Mouse (Mus musculus): ENCODE measurements around the gene Itgam. TPM values are rescaled to one million over a fixed set of nuclear protein-coding genes. Genes with fewer than 3 reads are reported as not detected.
"Not testable (repeated sequence)": the region's sequence is repeated elsewhere in the genome, so short reads cannot be mapped to it uniquely, and the experiment has no call there.

Itgam gene
- 0.54 TPM in 2 replicates for polyA plus RNA-seq (2016; fragmentation: Nextera tagmentation; extraction: Ambion mirVana)

DNA sequence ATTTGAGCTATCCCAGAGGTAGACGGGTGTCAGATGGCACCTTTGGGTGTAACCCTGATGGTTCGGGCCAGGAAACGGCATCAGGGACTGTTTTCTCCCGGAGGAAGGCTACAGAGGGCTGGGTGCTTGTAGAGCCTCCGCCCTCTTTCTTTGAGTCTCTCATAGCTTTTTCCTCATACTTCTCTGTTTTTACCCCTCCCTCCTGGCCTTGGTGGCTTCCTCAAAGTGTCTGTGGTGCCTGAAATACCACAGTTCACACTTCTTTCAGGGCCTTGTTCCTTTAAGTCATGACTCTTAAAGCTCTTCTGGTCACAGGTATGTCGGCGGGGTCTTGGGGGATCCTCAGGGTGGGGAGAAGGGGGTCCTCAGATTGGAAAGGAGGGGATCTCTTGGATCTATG is at the start of gene Itgam, which contains the start of gene Gm49368:
Itgam (plus strand) TSS at position 185 of the 400 bp plus-strand sequence.
Gm49368 (plus strand) TSS at position 228 of the 400 bp plus-strand sequence.
- H3K9ac ChIP-seq = no peak within 1 kb of the TSS
- ATAC-seq (ENCODE audit: low FRiP score) = no peak
- no peaks in the 10 kb centered on the region for H3K9me3 ChIP-seq
- 93% methylated on average over 7 of the region's 7 CpGs for WGBS
- no peak within 1 kb of the TSS for H3K27ac ChIP-seq
- H3K4me2 ChIP-seq = no peak within 1 kb of the TSS
- H3K36me3 ChIP-seq (replicated peaks) = no peaks in the 10 kb centered on the region
- H3K4me1 ChIP-seq = no peaks in the 10 kb centered on the region
- no peak within 1 kb of the TSS for H3K4me3 ChIP-seq (replicated peaks)
- no peaks in the 10 kb centered on the region for H3K27me3 ChIP-seq

DNA sequence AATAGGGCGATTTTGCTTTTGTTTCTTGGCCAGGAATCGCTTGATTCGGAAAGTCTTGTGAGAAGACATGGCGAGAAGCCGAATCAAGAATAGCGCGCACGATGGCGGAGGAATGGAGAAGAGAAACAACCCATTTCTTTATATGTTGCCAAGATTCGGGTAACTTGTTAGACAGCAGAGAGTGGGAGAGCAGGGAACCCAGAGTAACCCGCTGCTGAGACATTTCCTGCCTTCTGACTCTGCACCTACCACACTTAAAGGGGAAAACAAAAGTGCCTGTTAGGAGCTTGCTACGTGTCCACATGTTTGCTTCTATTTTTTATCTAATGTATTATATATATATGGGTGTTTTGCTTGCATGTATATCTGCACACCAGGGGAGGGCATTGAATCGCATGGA is 49.3 kb upstream of the Itgam start:
- Histone ChIP-seq H3K27me3 (peaks cover 11% of the 10 kb centered on the region; the same call in 1 of the 2 replicates), H3K9me3 (no peaks in the 10 kb centered on the region), H3K36me3 (replicated peaks) (no peaks in the 10 kb centered on the region), H3K4me3 (replicated peaks) (no peak overlapping the region), H3K9ac (no peak overlapping the region), H3K27ac (no peak overlapping the region), H3K4me2 (no peak overlapping the region), H3K4me1 (no peaks in the 10 kb centered on the region)
- 90% methylated on average over 13 of the region's 13 CpGs for WGBS
- ATAC-seq (ENCODE audit: low FRiP score) = no peak

DNA sequence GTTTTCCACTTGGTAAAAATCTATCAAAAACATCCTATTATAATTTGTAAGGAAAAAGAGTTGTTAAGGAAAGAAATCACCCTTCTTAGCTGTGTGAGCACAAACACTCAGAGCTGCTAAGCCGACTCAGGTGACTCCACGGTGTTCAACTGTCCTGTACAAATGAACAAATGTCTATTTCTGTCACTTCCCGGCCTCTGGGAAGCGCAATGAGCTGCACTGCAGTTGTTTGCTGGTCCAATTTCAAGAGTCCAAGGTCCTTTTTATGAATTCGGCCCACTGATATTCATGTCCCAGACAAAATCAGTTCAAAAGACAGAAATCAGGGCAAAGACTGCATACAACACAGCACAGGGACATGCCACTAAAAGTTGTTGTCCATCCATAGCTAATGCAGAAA is 46.3 kb upstream of the Itgam start:
- H3K4me3 ChIP-seq (replicated peaks); H3K4me2 ChIP-seq; H3K4me1 ChIP-seq; H3K27me3 ChIP-seq; H3K9ac ChIP-seq; ATAC-seq (ENCODE audit: low FRiP score); H3K27ac ChIP-seq; H3K36me3 ChIP-seq (replicated peaks); H3K9me3 ChIP-seq: not testable (repeated sequence)
- WGBS = 85% methylated on average over 5 of the region's 5 CpGs

DNA sequence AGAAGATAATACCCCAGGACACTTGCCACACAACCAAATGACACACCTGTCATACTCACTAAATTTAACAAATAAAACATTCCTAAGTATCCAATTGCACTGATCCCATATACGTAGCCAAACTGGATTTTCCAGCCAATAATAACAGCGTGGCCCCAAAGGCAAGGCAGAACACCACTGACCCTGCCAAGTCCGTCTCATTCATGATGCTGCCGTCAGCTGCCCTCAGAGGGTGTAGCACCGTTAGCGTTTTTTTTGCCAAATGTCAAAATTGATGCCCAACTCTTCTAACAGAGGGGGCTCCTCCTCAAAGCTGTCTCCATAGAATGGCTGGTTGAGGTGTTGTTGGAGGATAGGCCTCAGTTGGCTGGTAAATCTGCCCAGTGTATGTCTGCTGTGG is 45.8 kb upstream of the Itgam start:
- Histone ChIP-seq H3K27me3 (no peaks in the 10 kb centered on the region), H3K9ac (no peak overlapping the region), H3K4me1 (no peaks in the 10 kb centered on the region), H3K36me3 (replicated peaks) (no peaks in the 10 kb centered on the region), H3K27ac (no peak overlapping the region), H3K9me3 (no peaks in the 10 kb centered on the region), H3K4me2 (no peak overlapping the region), H3K4me3 (replicated peaks) (no peak overlapping the region)
- ATAC-seq (ENCODE audit: low FRiP score) = no peak
- 93% methylated on average over 6 of the region's 6 CpGs for WGBS

DNA sequence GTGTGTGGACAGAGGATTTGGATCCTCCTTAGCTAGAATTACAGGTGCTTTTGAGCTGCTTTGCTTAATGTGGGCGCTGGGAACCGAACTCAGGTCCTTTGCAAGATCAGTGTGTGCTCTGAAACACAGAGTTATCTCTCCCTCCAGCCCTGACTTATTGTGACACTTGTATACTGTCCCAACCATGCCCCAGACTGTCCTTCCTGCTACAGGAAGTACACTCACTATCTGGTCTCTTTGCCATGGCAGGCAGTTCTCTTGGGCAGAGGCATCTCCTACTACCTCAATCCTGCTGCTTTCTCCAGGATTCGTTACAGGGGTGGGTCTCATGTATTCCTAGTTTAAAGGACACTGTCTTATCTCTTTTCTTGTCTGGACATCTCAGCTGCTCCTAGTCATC is 44.2 kb upstream of the Itgam start:
- 80% methylated on average over 3 of the region's 3 CpGs for WGBS
- Histone ChIP-seq H3K4me1 (no peaks in the 10 kb centered on the region), H3K9me3 (no peaks in the 10 kb centered on the region), H3K27me3 (no peaks in the 10 kb centered on the region), H3K4me3 (replicated peaks) (no peak overlapping the region), H3K36me3 (replicated peaks) (no peaks in the 10 kb centered on the region), H3K27ac (no peak overlapping the region), H3K4me2 (no peak overlapping the region), H3K9ac (no peak overlapping the region)
- ATAC-seq (ENCODE audit: low FRiP score) = no peak

DNA sequence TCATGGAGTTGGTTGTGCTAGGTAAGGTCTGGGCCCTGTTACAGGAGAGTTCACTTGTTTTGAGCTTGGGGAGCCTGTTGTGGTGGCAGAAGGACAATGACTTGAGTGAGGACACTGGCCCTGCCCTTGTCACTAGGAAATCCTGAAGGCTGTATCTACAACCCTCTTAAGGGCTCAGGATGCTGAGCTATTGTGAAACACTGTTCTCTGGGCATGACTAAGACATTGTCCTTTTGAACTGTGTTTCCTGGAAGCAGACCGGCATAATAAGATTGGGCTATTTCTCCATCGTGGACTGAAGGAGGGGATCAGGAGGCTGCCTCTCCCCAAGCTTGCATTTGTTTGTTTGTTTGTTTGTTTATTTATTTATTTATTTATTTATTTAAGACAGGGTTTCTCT is 43.3 kb upstream of the Itgam start:
- Histone ChIP-seq H3K27me3 (no peaks in the 10 kb centered on the region), H3K9ac (no peak overlapping the region), H3K9me3 (no peaks in the 10 kb centered on the region), H3K36me3 (replicated peaks) (no peaks in the 10 kb centered on the region), H3K27ac (no peak overlapping the region), H3K4me2 (no peak overlapping the region), H3K4me1 (no peaks in the 10 kb centered on the region), H3K4me3 (replicated peaks) (no peak overlapping the region)
- no peak for ATAC-seq (ENCODE audit: low FRiP score)
- 93% methylated on average over 2 of the region's 2 CpGs for WGBS

DNA sequence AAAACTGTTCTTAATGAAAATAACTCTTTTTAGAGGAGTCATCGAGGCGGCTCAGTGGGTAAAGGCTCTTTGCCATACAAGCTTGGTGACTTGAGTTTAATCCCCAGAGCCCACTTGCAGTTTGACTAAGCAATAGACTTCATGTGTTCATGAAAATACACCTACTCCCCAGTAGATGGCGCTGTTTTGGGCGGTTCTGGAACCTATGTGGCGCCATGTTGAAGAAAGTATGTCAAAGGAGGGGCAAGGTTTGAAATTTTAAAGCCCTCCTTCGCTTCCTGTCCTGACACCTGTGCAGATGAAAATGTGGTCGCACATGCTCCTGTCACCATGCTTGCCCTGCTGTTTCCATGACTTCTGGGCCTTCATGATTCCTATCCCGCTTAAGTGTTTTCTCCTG is 39.5 kb upstream of the Itgam start:
- Histone ChIP-seq H3K9me3 (no peaks in the 10 kb centered on the region), H3K27ac (no peak overlapping the region), H3K9ac (no peak overlapping the region), H3K27me3 (no peaks in the 10 kb centered on the region), H3K4me2 (no peak overlapping the region), H3K4me3 (replicated peaks) (no peak overlapping the region), H3K36me3 (replicated peaks) (no peaks in the 10 kb centered on the region), H3K4me1 (no peaks in the 10 kb centered on the region)
- ATAC-seq (ENCODE audit: low FRiP score) = no peak
- 64% methylated on average over 8 of the region's 8 CpGs for WGBS

DNA sequence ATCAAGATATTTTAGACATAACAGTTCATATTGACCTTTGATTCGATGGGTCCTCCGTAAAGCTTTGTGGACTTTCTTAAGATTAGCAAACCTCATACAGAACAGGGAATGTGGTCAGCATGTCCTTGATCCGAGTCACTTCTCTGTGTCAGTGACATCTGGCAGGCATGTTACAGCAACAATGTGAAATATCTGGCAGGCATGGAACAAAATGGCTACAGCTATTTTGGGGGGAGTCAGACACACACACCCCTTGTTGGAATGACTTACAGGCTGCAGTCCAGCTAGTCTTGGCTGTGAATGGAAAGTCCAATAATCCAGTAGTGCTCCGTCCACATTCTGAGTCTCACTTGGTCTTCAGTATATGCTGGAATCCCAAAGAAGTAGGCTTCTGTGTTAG is 38.9 kb upstream of the Itgam start:
- no peak for ATAC-seq (ENCODE audit: low FRiP score)
- no peak overlapping the region for H3K4me2 ChIP-seq
- H3K4me3 ChIP-seq (replicated peaks) = no peak overlapping the region
- no peaks in the 10 kb centered on the region for H3K9me3 ChIP-seq
- H3K27ac ChIP-seq = no peak overlapping the region
- H3K36me3 ChIP-seq (replicated peaks) = no peaks in the 10 kb centered on the region
- no peak overlapping the region for H3K9ac ChIP-seq
- H3K27me3 ChIP-seq = no peaks in the 10 kb centered on the region
- WGBS = 95% methylated on average over 4 of the region's 4 CpGs
- no peaks in the 10 kb centered on the region for H3K4me1 ChIP-seq

DNA sequence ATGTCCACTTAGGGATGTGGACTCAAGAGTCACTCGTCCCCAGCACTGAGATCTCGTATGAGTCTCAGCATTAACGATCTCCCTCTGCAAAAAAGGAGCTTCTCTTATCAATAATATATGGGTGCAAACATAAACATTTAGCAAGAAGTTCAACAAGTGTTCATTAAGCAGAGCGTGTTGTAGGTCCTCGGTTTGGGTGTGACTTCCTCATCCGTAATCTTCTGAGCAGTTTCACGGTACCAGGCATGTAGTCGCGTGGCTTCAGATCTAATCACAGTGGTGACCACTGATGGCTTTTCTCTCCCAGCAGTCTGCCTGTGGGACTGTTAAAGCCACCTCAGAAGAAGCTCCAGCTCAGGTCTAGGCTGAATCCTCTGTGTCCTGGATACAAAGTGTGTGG is 38.1 kb upstream of the Itgam start:
- H3K4me1 ChIP-seq = no peaks in the 10 kb centered on the region
- H3K36me3 ChIP-seq (replicated peaks) = no peaks in the 10 kb centered on the region
- H3K4me3 ChIP-seq (replicated peaks) = no peak overlapping the region
- H3K9me3 ChIP-seq = no peaks in the 10 kb centered on the region
- 90% methylated on average over 9 of the region's 9 CpGs for WGBS
- no peak overlapping the region for H3K4me2 ChIP-seq
- H3K9ac ChIP-seq = no peak overlapping the region
- ATAC-seq (ENCODE audit: low FRiP score) = no peak
- H3K27ac ChIP-seq = no peak overlapping the region
- H3K27me3 ChIP-seq = no peaks in the 10 kb centered on the region

DNA sequence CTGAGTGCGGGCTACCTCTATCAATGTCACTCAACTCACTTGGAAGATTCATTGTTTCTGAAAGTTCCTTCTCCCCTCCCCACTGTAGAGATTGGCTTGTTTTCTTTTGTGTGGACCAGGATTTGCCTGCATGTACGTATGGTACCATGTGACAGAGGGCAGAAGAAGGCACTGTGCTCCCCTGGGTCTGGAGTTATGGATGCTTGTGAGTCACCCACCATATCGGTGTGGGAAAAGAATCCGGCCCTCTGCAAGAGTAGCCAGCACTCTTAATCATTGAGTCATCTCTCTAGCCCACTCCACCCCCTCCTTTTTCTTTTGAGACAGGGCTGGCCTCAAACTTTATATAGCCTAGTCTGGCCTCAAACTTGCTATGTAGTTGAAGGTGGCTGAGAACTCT is 37.5 kb upstream of the Itgam start:
- no peak overlapping the region for H3K9ac ChIP-seq
- H3K36me3 ChIP-seq (replicated peaks) = no peaks in the 10 kb centered on the region
- no peaks in the 10 kb centered on the region for H3K9me3 ChIP-seq
- H3K27ac ChIP-seq = no peak overlapping the region
- H3K4me3 ChIP-seq (replicated peaks) = no peak overlapping the region
- no peaks in the 10 kb centered on the region for H3K4me1 ChIP-seq
- H3K27me3 ChIP-seq = no peaks in the 10 kb centered on the region
- 85% methylated on average over 4 of the region's 4 CpGs for WGBS
- no peak overlapping the region for H3K4me2 ChIP-seq
- ATAC-seq (ENCODE audit: low FRiP score) = no peak

DNA sequence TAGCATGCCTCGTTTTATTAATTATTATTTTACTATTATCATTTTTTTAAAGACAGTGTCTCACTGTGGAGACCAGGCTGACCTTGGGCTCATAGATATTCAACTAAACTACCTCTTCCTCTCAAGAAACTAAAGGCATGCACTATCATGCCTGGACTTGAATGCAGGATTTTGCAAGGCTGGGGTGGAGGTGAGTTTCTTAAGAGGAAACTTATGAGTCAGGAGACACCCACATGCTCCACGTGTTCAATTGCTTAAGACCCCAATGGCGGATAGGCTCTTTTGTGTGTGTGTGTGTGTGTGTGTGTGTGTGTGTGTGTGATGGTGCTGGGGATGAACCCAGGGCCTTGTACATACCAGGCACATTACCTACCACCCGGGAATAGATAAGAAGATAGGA is 37.1 kb upstream of the Itgam start:
- WGBS = 87% methylated on average over 4 of the region's 4 CpGs
- H3K27me3 ChIP-seq = no peaks in the 10 kb centered on the region
- H3K4me2 ChIP-seq = no peak overlapping the region
- H3K9me3 ChIP-seq = no peaks in the 10 kb centered on the region
- no peak overlapping the region for H3K27ac ChIP-seq
- no peak for ATAC-seq (ENCODE audit: low FRiP score)
- H3K4me1 ChIP-seq = no peaks in the 10 kb centered on the region
- H3K9ac ChIP-seq = no peak overlapping the region
- H3K36me3 ChIP-seq (replicated peaks) = no peaks in the 10 kb centered on the region
- no peak overlapping the region for H3K4me3 ChIP-seq (replicated peaks)

DNA sequence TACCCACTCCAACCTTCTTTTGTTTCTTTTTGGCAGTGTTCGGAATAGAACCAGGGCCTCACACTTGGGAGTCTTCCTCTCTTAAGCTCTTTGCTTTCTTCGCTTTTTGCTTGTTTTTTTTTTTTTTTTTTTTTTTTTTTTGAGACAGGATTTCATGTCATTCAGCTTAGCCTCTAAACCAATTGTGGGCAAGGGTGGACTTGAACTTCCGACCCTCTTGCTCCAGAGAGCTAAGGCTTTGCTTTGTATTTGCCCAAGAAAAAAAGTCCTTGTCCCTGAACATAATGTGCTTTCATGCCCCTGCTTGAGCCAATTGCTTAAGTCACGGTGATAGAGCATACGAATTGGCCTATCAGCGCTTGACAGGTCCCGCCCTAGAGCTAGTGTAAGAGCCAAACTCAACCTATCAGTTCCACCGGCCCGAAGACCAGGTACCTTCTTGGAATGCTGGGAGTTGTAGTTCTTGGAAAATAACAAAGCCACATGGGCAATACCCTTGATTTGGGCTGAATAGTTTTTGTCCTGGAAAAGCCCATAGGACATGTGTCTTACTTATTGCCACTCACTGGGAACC is 30.9 kb upstream of the Itgam start:
- 35% methylated on average over 9 of the region's 9 CpGs for WGBS
- H3K36me3 ChIP-seq (replicated peaks) = no peaks in the 10 kb centered on the region
- no peaks in the 10 kb centered on the region for H3K4me1 ChIP-seq
- no peak overlapping the region for H3K9ac ChIP-seq
- no peak for ATAC-seq (ENCODE audit: low FRiP score)
- H3K27me3 ChIP-seq = no peaks in the 10 kb centered on the region
- H3K27ac ChIP-seq = no peak overlapping the region
- no peaks in the 10 kb centered on the region for H3K9me3 ChIP-seq
- H3K4me3 ChIP-seq (replicated peaks) = no peak overlapping the region
- no peak overlapping the region for H3K4me2 ChIP-seq

DNA sequence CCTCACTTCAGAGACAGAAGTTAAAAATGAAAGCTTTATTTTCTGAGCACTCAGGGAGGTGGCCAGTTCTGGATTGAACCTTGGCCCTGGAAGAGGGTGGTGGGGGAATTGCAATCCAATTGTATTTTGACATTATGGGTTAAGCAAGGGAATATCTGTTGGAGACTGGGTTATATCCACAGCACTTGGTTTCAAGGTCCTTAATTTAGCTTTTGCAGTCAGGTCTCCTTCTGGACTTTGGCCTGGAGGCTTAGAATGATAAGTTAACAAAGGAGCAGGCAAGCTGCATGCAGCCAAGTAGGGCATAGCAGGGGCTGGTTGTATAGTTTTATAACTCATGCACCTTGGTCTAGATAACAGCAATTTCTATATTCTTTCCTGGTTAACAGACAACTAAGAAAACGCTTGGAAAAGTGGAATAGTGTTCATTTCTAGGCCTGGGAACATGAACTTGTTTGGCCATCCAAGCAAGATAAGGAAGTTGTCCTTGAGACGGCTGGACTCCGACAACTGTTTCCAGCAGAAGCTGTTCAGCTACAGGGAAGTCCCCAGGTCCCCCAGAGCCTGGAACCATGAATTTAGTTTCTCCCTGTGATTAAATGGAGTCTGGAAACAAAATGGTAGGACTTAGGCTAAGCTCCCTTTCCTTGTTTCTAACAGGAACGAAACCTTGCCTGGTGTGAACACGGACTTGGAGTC is 30.0 kb upstream of the Itgam start:
- Histone ChIP-seq H3K9ac (no peak overlapping the region), H3K4me3 (replicated peaks) (no peak overlapping the region), H3K36me3 (replicated peaks) (no peaks in the 10 kb centered on the region), H3K4me2 (no peak overlapping the region), H3K4me1 (no peaks in the 10 kb centered on the region), H3K27ac (no peak overlapping the region), H3K27me3 (no peaks in the 10 kb centered on the region), H3K9me3 (no peaks in the 10 kb centered on the region)
- WGBS = 94% methylated on average over 5 of the region's 5 CpGs
- no peak for ATAC-seq (ENCODE audit: low FRiP score)

Measured in forebrain, embryonic 12.5 days (tissue).